Mouse (Mus musculus) kidney, adult 8-10 months (tissue): ENCODE results near the gene Smim9.
"Not testable (repeated sequence)": the region's sequence is repeated elsewhere in the genome, so short reads cannot be mapped to it uniquely, and the experiment has no call there.

ENCODE experiments used
- DNase-seq, 2 experiments: peaks; one replicate each; pipeline ENCODE4 v3.0.0; 2022

Gene Smim9

DNA sequence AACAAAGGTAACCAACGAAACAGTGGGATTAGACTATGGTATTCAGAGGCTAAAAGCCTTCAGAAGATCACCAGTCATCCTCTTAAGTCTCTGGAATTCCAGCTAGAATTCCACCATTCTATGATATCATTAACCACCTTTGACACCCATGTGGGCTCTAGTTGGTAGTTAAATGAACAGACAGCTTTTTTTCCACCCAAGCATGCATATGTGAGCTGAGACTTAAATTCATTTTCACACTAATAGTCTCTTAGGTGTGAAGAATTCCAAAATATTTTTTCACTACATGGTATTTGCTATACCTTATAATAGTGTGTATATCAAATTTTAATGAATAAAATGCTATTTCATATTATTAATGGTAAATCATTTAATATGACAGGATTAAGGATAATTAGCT is at the start of gene Smim9:
Gene Smim9, minus strand, starts transcription at position 101 of the 400 bp plus-strand sequence.
- no peak for DNase-seq

DNA sequence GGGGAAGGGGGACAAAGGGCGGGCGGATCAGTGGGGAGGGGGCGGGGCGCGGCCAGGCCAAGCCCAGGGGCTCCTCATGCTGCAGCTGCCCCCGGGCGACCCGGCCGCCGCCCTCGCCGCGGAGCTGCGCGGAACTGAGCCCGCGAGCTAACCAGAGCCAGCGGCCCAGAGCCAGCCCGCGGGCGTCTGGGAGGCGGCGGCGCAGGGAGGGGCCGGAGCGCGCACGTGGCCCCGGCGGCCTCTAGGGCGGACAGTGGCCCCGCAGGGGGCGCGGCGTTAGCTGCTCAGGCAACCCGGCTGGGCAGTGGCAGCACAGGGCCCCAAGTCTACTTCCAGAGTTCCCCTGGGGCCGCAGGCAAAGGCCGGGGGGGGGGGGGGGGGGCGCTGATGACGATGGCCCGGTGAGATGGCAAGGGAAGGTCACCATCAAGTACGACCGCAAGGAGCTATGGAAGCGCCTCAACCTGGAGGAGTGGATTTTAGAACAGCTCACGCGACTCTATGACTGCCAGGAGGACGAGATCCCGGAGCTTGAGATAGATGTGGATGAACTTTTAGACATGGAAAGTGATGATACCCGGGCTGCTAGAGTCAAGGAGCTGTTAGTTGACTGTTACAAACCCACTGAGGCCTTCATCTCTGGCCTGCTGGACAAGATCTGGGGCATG is 7.9 kb downstream of the Smim9 start:
- DNase-seq, result peak; percentile 34 to 63

DNA sequence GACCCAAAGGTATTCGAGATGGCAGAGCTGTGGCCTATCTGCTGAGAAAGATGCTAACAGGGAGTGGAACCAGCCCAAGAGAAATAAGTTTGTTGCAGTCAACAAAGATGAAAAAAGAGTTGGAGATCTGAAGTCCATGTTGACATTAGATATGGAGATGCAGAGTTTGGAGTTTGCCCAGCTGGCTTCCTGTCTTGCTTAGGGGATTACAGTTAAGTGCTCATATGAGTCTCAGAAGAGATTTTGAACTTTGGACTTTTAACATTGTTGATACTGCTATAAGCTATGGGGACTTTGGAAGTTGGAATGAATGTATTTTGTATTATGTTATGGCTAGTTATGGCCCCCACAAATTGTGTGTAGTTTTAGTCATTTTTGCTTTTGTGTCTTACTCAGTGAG is 11.3 kb downstream of the Smim9 start:
- no peak for DNase-seq

DNA sequence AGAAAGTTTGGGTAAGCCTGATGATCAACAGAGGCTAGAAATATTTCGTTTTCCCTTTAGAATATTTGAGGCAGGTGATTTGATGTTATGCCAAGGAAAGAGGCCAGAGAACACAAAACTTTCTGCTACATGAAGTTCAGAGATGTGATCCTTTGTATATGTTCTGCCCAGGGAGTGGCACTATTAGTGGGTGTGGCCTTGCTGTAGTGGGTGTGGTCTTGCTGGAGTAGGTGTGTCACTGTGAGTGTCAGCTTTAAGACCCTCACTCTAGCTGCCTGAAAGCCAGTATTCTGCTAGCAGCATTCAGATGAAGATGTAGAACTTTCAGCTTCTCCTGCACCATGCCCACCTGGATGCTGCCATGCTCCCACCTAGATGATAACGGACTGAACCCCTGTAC is 13.3 kb downstream of the Smim9 start:
- no peak for DNase-seq

DNA sequence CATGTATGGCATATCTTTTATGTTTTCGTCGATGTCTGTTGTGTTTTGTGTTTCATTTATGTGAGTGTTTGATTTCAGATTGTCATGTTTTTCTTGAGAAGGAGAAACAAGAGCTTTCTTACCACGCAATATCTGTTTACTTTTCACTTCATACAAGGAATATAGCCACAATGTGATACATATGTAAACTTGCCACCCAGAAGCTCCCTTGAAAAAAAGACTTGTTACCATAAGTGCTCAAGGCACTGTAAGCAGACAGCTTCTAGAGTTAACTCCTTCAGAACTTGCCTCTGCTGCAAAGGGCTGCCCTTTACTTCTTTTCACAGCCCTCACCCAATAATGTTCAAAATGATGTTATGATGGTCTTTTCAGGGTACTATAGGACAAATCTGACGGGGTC is 15.2 kb downstream of the Smim9 start:
- no peak for DNase-seq

DNA sequence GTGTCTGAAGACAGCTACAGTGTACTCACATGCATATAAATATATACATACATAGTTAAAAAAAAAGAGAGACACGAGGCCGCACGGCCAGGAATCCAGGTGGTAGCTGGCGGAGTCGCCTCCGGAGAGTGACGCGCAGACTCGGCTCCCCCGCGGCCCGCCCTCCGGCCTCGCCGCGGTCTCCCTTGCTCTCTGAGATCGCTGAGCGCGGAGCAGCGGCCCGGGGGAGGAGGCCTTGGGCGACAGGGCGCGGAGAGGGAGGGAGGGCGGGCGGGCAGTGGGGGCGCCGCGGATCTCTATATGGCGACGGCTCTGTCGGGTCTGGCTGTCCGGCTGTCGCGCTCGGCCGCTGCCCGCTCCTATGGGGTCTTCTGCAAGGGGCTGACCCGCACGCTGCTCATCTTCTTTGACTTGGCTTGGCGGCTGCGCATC is 20.4 kb downstream of the Smim9 start:
- not testable (repeated sequence) for DNase-seq

DNA sequence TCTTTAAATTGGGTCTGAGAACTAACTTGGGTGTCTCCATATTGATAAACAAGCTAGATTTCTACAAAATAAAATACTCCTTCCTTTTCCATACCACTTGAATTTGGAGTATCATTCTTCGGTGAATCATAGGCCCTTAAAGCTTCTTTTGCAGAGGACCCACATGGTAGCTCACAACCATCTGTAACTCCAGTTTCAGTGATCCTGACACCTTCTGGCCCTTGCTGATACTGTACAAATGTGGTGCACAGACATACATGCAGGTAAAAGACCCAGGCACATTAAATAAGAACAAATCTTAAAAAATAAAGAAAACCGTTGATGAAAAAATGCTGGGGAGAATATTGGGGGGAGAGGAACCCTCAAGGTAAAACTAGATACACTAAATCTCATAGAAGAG is 25.4 kb downstream of the Smim9 start:
- DNase-seq, result no peak

DNA sequence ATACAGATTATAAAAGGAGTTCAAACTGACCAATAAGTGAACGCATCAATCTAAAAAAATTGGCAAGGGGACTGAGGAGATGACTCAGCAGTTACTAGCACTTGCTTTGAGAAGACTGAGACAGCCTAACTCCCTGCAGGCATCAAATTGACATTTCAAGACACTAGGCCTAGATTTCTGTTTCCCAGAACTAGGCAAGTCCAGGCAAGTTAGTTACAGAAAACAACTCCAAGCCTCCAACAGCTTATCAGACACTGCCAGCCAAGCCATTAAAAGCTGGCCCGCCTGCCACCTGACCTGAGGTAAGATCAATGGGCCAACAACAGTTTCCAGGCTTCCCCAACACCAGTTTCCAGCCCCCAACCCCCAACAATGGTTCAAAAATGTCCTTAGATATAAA is 25.8 kb downstream of the Smim9 start:
- DNase-seq, result no peak

DNA sequence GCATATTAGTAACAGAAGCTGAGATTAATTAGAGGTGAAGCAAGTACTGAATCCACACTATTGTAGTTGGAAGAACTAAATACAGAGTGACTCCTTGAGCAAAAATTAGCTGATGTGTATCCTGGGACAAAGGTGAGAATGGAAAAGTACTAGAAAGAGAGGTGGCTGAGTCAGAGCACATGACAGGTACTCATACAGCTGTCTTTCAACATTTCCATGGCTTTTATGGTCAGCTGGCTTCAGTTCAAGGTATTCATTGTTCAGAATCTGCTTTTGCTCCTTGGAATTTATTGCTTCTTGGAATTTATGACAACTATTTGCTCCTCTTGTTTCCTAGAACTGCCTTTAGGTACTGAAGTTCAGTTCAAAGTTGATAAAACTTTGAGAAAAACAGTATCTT is 26.6 kb downstream of the Smim9 start:
- peak in 1 of 2 experiments; percentile 28 for DNase-seq

DNA sequence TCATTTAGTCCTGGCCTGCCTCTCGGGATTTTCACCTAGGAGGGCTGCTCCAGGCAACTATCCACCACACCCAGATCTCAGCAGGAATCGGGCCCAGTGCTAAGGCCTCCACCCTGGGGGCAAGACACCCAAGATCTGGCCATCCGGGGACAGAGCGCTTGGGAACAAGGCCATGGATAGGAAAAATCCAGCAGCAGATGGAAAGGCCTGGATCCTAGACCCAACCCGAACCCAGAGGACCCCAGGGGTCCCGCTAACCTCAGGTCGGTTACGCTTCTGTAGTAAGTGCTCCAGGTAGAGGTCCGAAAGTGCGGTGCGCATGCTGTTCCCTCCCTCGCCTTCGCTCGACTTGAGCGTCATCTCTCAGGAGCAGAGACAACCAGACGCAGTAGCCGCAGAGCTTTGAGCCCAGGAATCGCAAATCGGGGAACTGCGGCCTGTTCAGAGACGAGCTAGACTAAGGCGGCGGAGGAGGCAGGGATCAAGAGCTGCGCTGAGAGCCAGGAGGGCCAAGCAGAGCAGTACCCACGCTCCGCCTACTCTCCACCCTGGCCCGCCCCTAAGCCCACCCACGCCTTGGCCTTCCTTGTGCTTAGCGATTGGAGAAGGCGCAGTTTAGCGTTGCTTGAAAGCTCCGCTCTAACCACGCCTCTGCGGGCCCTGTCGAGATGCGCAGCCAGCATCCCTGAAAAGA is 33.0 kb downstream of the Smim9 start, which contains the start of gene Mpp1:
Gene Mpp1, minus strand, starts transcription at position 550 of the 694 bp plus-strand sequence.
- peak; percentile 85 for DNase-seq

DNA sequence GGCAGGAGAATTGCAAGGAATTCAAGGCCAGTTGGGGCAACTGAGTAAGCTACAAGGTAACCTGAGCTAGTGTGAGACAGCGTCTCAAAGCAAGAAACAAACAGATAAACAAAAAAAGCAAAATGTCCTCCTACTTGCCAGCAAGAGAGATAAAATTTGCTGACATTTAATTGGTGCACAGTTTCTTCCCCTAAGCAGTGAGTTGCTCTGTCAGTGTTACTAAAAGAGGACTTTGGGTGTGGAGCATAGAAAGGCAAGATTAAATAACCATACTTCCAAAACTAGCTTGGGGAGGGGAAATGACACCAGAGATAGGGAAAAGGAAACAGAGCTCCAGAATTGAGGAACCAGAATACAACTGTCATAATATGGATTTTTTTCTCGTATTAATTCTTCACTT is 34.1 kb downstream of the Smim9 start:
- no peak for DNase-seq

DNA sequence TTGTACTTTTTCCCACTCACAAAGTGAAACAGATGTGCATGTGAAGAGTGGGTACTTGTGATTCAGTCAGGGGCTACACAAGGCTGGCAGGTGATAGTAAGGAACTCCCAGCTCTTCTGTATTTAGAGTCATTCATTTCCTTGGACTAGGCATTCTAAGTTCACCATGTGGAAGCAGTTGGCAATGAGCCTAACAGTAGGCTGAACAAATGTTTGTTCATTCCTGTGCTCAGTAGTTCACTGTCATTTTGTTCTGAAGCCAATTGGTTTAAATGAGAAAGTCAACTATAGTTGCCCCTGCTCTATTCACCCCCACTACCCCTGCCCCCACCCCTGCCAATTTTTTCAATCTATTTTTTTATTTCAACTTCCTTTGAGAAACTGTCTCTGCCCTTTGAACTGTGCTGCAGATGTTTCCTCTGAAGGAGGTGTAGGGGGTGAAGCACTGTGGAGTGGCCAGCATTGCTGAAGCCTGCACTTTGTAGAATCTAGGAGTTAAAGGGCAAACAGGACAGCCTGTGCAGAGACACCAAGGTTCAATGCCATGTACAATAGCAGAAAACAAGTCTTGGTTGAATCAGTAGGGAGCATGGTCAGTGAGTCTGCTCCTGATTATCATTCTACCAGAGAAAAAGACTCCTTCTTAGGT is 35.1 kb downstream of the Smim9 start:
- peak; percentile 50 to 60 for DNase-seq

DNA sequence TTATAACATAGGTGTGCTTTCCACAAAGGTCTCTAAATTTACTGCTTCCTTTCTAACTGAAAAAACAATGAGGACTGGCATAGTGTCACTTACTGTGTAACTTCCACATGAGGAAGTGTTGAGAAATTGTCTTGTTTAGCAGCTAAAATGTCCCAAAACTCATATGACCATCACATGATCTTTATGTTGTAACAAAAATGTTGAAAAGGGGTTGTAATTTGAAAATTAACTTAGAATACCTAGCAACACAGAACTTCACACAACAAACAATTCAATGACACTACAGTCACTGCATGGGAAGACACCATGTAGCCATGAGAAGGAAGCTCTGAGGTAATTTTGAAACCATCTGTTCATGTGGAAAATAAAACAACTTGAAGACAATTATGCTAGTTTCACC is 36.7 kb downstream of the Smim9 start:
- DNase-seq, result no peak

DNA sequence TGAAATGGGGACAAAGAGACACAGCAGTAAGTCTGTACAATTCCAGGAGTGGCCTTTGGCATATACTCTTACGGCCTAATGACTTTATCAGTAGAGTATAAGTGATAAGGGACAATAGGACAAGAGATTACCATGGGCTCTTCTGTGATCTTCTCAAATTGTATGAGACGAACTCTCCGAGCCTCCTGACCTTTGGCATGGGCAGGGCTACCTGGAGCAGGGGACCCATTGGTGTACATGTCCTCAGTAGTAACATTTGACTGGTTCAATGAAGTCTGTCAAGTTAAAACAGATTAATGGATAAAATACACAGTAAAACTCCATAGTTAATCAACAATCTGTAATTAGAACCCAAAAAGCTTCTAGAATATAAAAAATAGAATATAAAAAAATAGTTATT is 38.0 kb downstream of the Smim9 start:
- DNase-seq, result peak in 1 of 2 experiments; percentile 40

DNA sequence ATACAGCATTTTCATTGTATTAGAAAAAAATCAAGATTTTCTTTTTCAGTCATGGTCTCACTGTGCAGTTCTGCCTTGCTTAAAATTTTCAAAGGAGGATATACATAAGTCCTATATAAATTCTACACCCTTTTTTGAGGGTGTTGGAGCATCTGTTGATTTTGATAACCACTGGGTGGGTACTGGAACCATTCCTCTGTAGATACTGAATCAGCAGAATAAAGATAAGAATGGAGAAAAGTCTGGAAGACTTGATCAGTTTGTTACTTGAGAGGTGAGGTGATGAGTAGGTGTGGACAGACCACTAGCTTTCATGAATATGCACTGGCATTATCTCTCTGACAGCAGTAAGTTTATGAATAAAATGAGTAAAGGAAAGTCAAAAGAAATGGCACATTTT is 48.0 kb downstream of the Smim9 start:
- DNase-seq, result no peak

DNA sequence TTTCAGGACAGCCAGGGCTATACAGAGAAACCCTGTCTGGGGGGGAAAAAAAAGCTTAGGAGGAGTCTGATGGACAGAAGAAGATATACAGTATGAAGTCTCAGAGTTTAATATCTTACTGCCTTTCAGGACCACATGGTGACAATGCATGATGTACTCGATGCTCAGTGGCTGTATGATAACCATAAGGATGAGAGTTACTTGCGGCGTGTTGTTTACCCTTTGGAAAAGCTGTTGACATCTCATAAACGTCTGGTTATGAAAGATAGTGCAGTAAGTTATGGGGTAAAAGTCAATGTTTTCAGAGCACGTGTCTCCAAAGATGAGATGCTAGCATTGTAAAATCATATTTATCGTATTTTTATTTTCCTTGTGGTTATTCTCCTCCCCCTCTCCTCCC is 61.3 kb downstream of the Smim9 start:
- no peak for DNase-seq

DNA sequence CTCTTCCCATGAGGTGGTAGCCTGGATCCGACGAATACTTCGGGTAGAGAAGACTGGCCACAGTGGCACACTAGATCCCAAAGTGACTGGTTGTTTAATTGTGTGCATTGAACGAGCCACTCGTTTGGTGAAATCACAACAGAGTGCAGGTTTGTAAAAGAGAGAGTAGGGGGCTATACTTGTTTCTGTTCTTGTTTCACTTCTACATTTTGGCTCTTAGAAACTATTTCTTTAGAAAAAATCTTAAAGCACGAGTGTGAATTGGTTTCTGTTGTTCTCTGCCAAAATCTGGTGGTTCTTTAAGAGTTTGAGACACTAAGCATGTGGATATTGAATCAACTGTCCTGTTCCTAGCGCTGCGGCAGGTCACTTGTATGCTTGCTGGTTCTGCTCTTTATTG is 64.8 kb downstream of the Smim9 start:
- DNase-seq, result no peak

DNA sequence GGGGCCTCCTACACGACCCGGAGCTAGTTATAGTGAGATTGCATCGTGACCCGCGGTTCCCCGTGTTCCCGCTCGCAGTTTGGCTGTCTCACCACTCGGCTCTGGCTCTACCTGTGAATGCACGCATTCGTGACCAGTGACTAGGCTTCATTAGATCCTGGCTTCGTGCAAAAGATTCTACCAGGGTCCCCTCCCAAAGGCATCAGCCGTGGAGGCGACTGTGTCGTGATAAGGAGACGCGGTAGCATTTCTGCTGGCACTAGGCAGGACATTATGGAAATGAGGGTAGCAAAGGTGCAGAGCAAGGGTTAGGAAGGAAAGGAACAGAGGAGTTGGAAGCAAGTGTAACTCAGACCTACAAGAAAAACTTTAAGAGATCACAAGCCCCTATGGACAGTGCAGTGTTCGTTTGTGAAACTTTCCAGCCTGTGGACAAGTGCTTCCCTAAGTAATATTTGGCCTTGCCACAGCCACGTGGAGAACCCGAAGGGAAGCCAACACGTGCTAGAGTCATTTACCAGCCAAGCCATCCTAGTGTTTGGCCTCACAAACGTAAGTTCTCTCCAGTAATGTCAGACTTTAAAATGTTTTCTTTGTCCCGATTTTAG is 67.3 kb downstream of the Smim9 start:
- DNase-seq, result peak in 1 of 2 experiments; percentile 2
